Mouse (Mus musculus) CH12.LX (cell line): ENCODE results near the gene Sh2b2. TPM values are rescaled to one million over a fixed set of nuclear protein-coding genes. Genes with fewer than 3 reads are reported as not detected.

Experiments used
- DNase-seq: peaks from one replicate; pipeline ENCODE4 v3.0.0-alpha.2; 2013; ENCODE audit errors: extremely low read depth
- H3K27ac ChIP-seq: 2 replicates; pipeline ENCODE4 v1.5.1; 2012; ENCODE audit warnings: low read depth, mild to moderate bottlenecking, control low read depth, moderate library complexity; ENCODE audit not compliant: insufficient read depth
- H3K27me3 ChIP-seq: replicated peaks from 2 replicates; pipeline ENCODE3; 2012; ENCODE audit warnings: inconsistent platforms
- H3K36me3 ChIP-seq, 2 experiments: replicated peaks in 1 of 2; 2 replicates each; pipeline versions ENCODE3 to v1.6.1; 2012; ENCODE audit warnings: inconsistent platforms in 1 of 2, low read length in 1 of 2, mild to moderate bottlenecking in 1 of 2, mixed read lengths in 1 of 2, moderate library complexity in 1 of 2; ENCODE audit not compliant: control insufficient read depth in 1 of 2, insufficient read depth in 1 of 2
- H3K4me1 ChIP-seq, 2 experiments: 2 replicates each; pipeline ENCODE4 v1.6.1; 2012; ENCODE audit warnings: inconsistent platforms in 1 of 2, moderate library complexity in 1 of 2; ENCODE audit not compliant: insufficient read depth in 2 of 2, control insufficient read depth in 1 of 2
- H3K4me2 ChIP-seq: 2 replicates; pipeline ENCODE4 v1.6.1; 2012; ENCODE audit warnings: low read depth, mild to moderate bottlenecking, control low read depth; ENCODE audit not compliant: poor library complexity, insufficient read depth, severe bottlenecking
- H3K4me3 ChIP-seq, 3 experiments: fragments of 150-350 bp in 1 of 3; sonication (generic) in 1 of 3; replicated peaks in 1 of 3; 2 replicates each; pipeline versions ENCODE3 to v1.5.1; 2011 to 2012; ENCODE audit warnings: low read depth in 2 of 3, low read length in 2 of 3, mild to moderate bottlenecking in 2 of 3, moderate library complexity in 2 of 3, control low read depth in 1 of 3, improper control_type of control experiment in 1 of 3, inconsistent platforms in 1 of 3, mixed read lengths in 1 of 3; ENCODE audit not compliant: poor library complexity in 1 of 3
- H3K79me2 ChIP-seq: replicated peaks from 2 replicates; pipeline ENCODE4 v1.6.1; 2012; ENCODE audit warnings: mild to moderate bottlenecking, moderate library complexity; ENCODE audit not compliant: control insufficient read depth, poor library complexity, insufficient read depth, severe bottlenecking; ENCODE audit errors: extremely low read depth
- H3K9ac ChIP-seq: 2 replicates; pipeline ENCODE4 v1.6.1; 2012; ENCODE audit warnings: low read depth, mild to moderate bottlenecking, control low read depth, moderate library complexity; ENCODE audit not compliant: insufficient read depth
- H3K9me3 ChIP-seq: replicated peaks from 2 replicates; pipeline ENCODE3; 2012; ENCODE audit warnings: low read length, inconsistent platforms, mixed read lengths
- BHLHE40 ChIP-seq: IDR thresholded peaks from 2 replicates; pipeline ENCODE4 v1.6.1; 2011; ENCODE audit warnings: mild to moderate bottlenecking, low read depth, low read length, improper control_type of control experiment
- CHD2 ChIP-seq: IDR thresholded peaks from 2 replicates; pipeline ENCODE4 v1.6.1; 2011; ENCODE audit warnings: low read length, improper control_type of control experiment
- CTCF ChIP-seq, 2 experiments: IDR thresholded peaks in 1 of 2; conservative IDR thresholded peaks in 1 of 2; 2 replicates each; pipeline ENCODE4 v1.5.1; 2011 to 2012; ENCODE audit warnings: low read depth in 2 of 2, low read length in 2 of 2, improper control_type of control experiment in 1 of 2, inconsistent platforms in 1 of 2, mild to moderate bottlenecking in 1 of 2, moderate library complexity in 1 of 2
- ELF1 ChIP-seq: IDR thresholded peaks from 2 replicates; pipeline ENCODE4 v1.6.1; 2014; ENCODE audit warnings: low read depth, mild to moderate bottlenecking, inconsistent platforms, low read length, improper control_type of control experiment
- ETS1 ChIP-seq: conservative IDR thresholded peaks from 2 replicates; pipeline ENCODE4 v1.6.1; 2012; ENCODE audit warnings: low read depth, mild to moderate bottlenecking, inconsistent platforms, low read length, improper control_type of control experiment, moderate library complexity
- HCFC1 ChIP-seq: IDR thresholded peaks from 2 replicates; pipeline ENCODE4 v1.6.1; 2012; ENCODE audit warnings: low read depth, mild to moderate bottlenecking, inconsistent platforms, low read length, improper control_type of control experiment
- IRF4 ChIP-seq: IDR thresholded peaks from 2 replicates; pipeline ENCODE4 v1.6.1; 2014; ENCODE audit warnings: low read depth, mild to moderate bottlenecking, inconsistent platforms, low read length, improper control_type of control experiment
- JUND ChIP-seq: conservative IDR thresholded peaks from 2 replicates; pipeline ENCODE4 v1.6.1; 2011; ENCODE audit warnings: low read depth, low read length, improper control_type of control experiment
- MAFK ChIP-seq: IDR thresholded peaks from 2 replicates; pipeline ENCODE4 v1.6.1; 2011; ENCODE audit warnings: low read length, improper control_type of control experiment; ENCODE audit not compliant: insufficient replicate concordance
- MAX ChIP-seq: IDR thresholded peaks from 2 replicates; pipeline ENCODE4 v1.6.1; 2011; ENCODE audit warnings: low read length, improper control_type of control experiment
- MAZ ChIP-seq: IDR thresholded peaks from 2 replicates; pipeline ENCODE4 v1.6.1; 2012; ENCODE audit warnings: low read depth, mild to moderate bottlenecking, inconsistent platforms, low read length, improper control_type of control experiment, moderate library complexity
- MXI1 ChIP-seq: IDR thresholded peaks from 2 replicates; pipeline ENCODE4 v1.6.1; 2011; ENCODE audit warnings: mild to moderate bottlenecking, low read depth, low read length, improper control_type of control experiment
- MYC ChIP-seq: IDR thresholded peaks from 2 replicates; pipeline ENCODE4 v1.6.1; 2011; ENCODE audit warnings: low read depth, mild to moderate bottlenecking, improper control_type of control experiment, low read length
- NELFE ChIP-seq: IDR thresholded peaks from 2 replicates; pipeline ENCODE4 v1.6.1; 2011; ENCODE audit warnings: low read depth, low read length, improper control_type of control experiment
- POLR2A ChIP-seq: IDR thresholded peaks from 2 replicates; pipeline ENCODE4 v1.6.1; 2011; ENCODE audit warnings: low read depth, mild to moderate bottlenecking, improper control_type of control experiment, low read length
- RCOR1 ChIP-seq: conservative IDR thresholded peaks from 2 replicates; pipeline ENCODE4 v1.6.1; 2012; ENCODE audit warnings: low read depth, mild to moderate bottlenecking, inconsistent platforms, low read length, improper control_type of control experiment
- SIN3A ChIP-seq: IDR thresholded peaks from 2 replicates; pipeline ENCODE4 v1.6.1; 2012; ENCODE audit warnings: low read length, improper control_type of control experiment, inconsistent platforms
- TCF12 ChIP-seq: IDR thresholded peaks from 2 replicates; pipeline ENCODE4 v1.6.1; 2014; ENCODE audit warnings: low read depth, mild to moderate bottlenecking, inconsistent platforms, low read length, improper control_type of control experiment
- UBTF ChIP-seq: IDR thresholded peaks from 2 replicates; pipeline ENCODE4 v1.6.1; 2012; ENCODE audit warnings: low read depth, mild to moderate bottlenecking, inconsistent platforms, low read length, improper control_type of control experiment, moderate library complexity
- USF1 ChIP-seq: IDR thresholded peaks from 2 replicates; pipeline ENCODE4 v1.6.1; 2014; ENCODE audit warnings: low read depth, mild to moderate bottlenecking, inconsistent platforms, low read length, improper control_type of control experiment
- ZC3H11A ChIP-seq: IDR thresholded peaks from 2 replicates; pipeline ENCODE4 v1.6.1; 2012; ENCODE audit warnings: low read depth, mild to moderate bottlenecking, inconsistent platforms, low read length, improper control_type of control experiment
- ZKSCAN1 ChIP-seq: IDR thresholded peaks from 2 replicates; pipeline ENCODE4 v1.6.1; 2012; ENCODE audit warnings: low read depth, inconsistent platforms, low read length, improper control_type of control experiment, borderline replicate concordance
- ZMIZ1 ChIP-seq: IDR thresholded peaks from 2 replicates; pipeline ENCODE4 v1.6.1; 2012; ENCODE audit warnings: low read depth, mild to moderate bottlenecking, inconsistent platforms, low read length, improper control_type of control experiment
- ZNF384 ChIP-seq: IDR thresholded peaks from 2 replicates; pipeline ENCODE4 v1.6.1; 2012; ENCODE audit warnings: low read depth, low read length, improper control_type of control experiment, inconsistent platforms
- dilution Hi-C: fragments of 300-500 bp; cut with MboI; formaldehyde crosslinking; loops from 2 replicates; pipeline ENCODE4 v1.14.3; 2020; ENCODE audit warnings: low sequenced_read_pairs; ENCODE audit not compliant: extremely low pct_unique_long_range_greater_than_20kb, extremely low pct_ligation_motif_present
- in situ Hi-C: fragments of 300-500 bp; cut with MboI; formaldehyde crosslinking; loops from 3 replicates; pipeline ENCODE4 v1.14.3; 2019; ENCODE audit warnings: low sequenced_read_pairs, low pct_ligation_motif_present, low pct_unique_long_range_greater_than_20kb, mixed read lengths
- polyA plus RNA-seq: library from polyadenylated mRNA; unstranded; fragments of >175 nt; gene quantifications from 2 replicates; pipeline ENCODE4 v1.2.1, GENCODE M21; 2012; ENCODE audit warnings: low read depth; ENCODE audit not compliant: insufficient read length
- total RNA-seq, 2 experiments: library from RNA; depleted of rRNA; stranded (reverse); fragments of 300-350 nt in 1 of 2; fragments of >200 nt in 1 of 2; gene quantifications; 2 replicates each; pipeline ENCODE4 v1.2.3; 2012 to 2014

Sh2b2 gene
- total and polyA plus RNA-seq, 3 experiments: 8.5 to 27.8 (median 17.9) TPM

DNA sequence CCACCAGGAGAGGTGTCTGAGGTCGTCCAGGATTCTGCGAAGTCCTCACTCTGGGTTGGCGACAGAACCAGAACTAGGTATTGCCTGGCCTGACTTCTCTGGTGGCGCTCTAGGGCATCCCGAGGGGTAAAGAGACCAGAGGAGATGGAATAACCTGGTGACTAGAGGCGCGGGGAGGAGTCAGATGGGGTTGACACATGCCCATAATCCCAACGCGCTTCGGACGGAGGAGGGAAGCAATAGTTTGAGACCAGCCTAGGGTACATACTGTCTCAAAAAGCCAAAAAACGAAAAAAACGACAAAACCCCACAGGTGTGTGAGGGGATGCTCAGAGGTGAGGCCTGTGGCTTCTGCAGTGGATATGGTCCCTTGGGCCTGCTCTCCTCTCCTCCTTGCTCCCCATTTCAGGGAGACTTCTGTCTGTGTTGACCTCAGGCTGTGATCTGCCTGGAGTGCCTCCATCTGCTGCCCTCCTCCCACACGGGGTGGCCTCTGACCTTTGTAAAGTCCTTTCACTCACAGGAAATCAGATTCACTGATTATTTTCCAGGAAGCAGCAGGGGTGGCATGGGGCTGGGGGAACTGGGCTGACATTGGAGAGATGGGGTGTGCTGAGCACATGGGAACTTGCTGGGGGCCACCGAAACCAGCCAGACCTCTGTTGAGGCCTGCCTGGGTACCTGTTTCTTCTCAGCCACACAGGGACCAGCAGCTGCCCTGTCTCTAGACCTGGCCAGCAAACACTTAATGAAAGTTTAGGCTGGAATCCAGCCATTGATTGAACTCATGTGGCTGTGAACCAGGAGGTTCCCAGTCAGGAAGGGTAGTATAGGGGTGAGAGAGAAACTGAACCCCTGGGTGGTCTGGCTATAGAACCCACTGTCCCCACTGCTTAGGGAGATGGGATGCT lies 560 bp downstream of the Sh2b2 start:
- Histone ChIP-seq H3K9ac (no peak overlapping the region; the same call in 1 of the 2 replicates), H3K36me3 (peaks cover 0 to 12% of the 10 kb centered on the region in 2 experiments), H3K9me3 (no peaks in the 10 kb centered on the region), H3K4me1 (peaks cover 35 to 81% of the 10 kb centered on the region in 2 experiments), H3K27me3 (no peaks in the 10 kb centered on the region), H3K4me2 (peak overlapping the region; percentile 76), H3K4me3 (peak overlapping the region; percentile 54 to 75 (median 68)), H3K27ac (peak overlapping the region; percentile 3; the same call in 1 of the 2 replicates), H3K79me2 (no peaks in the 10 kb centered on the region)
- TF ChIP-seq BHLHE40 (peak; percentile 39; the same call in 1 of the 2 replicates), UBTF (no peak), TCF12 (peak; percentile 10; the same call in 1 of the 2 replicates), ELF1 (no peak), ZMIZ1 (0 out of 2 replicates have a peak, but pooled peaks have one; percentile 27), CTCF (conservative IDR thresholded peaks at IDR 0.05 in 1 of 2, IDR thresholded peaks at IDR 0.05 in 1 of 2; ENCODE audit: low read depth in 2 of 2, low read length in 2 of 2) (peak in 1 of 2 experiments; percentile 18; a peak in 1 of 4 replicates), MAFK (no peak)
- peak; percentile 58 for DNase-seq
- in situ Hi-C loops: loop anchor here (5.0 kb wide), 1 partner anchor 48 kb away; the partner anchor contains the start of gene Prkrip1
- dilution Hi-C loops: no loop called here

DNA sequence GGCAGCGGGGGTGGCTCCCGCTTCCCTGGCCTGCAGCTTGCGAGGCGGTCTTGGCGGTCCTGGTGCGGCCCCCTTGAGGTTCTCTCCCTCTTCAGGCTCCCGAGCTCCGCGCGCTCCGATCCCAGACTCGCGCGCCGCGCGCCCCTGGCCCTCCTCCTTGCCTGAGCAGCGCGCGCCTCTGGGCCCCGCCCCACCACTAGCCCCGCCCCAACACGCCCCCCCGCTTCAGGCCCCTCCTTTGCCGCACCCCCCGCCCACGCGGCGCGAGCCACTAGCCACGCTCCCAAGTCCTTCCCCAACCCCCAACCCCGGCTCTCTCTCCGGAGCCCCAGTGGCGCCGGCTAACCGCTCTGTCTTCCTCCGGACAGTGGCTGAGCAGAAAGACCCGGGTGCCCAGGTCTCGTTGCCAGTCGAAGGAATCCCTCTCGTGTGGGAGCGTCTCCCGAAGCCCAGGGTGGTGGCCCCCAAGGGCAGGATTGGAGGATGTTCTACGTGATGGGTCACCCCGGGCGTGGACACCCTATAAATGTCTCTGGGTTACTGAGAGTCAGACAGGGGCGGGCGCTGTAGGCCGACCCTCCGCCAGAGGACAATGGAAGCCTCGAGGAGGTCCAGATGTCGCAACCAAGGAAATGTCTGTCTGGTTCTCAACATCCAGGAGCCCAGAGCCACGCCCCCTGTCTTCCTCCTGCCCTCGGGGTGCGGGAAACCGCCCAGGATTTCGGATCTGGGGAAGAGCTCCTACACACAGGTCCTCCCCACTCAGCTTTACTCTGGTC lies 1.4 kb downstream of the Sh2b2 start:
- Histone ChIP-seq H3K27ac (no peak overlapping the region), H3K4me3 (peak overlapping the region; percentile 68 to 75 (median 72)), H3K9me3 (no peaks in the 10 kb centered on the region), H3K79me2 (no peaks in the 10 kb centered on the region), H3K9ac (peak overlapping the region; percentile 41), H3K27me3 (no peaks in the 10 kb centered on the region), H3K4me1 (peaks cover 35 to 80% of the 10 kb centered on the region in 2 experiments), H3K4me2 (peak overlapping the region; percentile 81), H3K36me3 (peaks cover 0 to 16% of the 10 kb centered on the region in 2 experiments)
- dilution Hi-C loops (no loop called here), in situ Hi-C loops (loop anchor here (5.0 kb wide), 1 partner anchor 48 kb away; the partner anchor contains the start of gene Prkrip1)
- peak; percentile 63 for DNase-seq
- peak; percentile 36; the same call in 1 of the 2 replicates for TF ChIP-seq POLR2A
- TF ChIP-seq ZC3H11A: no peak
- TF ChIP-seq CHD2: 0 out of 2 replicates have a peak, but pooled peaks have one; percentile 15
- peak; percentile 38; the same call in 1 of the 2 replicates for TF ChIP-seq TCF12
- no peak for TF ChIP-seq MAX
- no peak for TF ChIP-seq JUND
- TF ChIP-seq ZNF384: no peak
- no peak for TF ChIP-seq NELFE
- peak; percentile 38; the same call in 1 of the 2 replicates for TF ChIP-seq SIN3A
- peak; percentile 17; the same call in 1 of the 2 replicates for TF ChIP-seq MXI1
- TF ChIP-seq HCFC1: no peak
- no peak for TF ChIP-seq USF1
- no peak for TF ChIP-seq IRF4
- TF ChIP-seq ETS1: no peak
- TF ChIP-seq ZKSCAN1: no peak
- 0 out of 2 replicates have a peak, but pooled peaks have one; percentile 65 for TF ChIP-seq MAZ
- TF ChIP-seq ELF1: no peak
- no peak; the same call in 1 of the 2 replicates for TF ChIP-seq MYC
- TF ChIP-seq RCOR1: no peak
